Mouse (Mus musculus) heart, postnatal 4 days (tissue): ENCODE results near the gene Hs6st1. TPM values are rescaled to one million over a fixed set of nuclear protein-coding genes. Genes with fewer than 3 reads are reported as not detected.

ENCODE experiments used
- DNase-seq: peaks from one replicate; pipeline ENCODE4 v3.0.0; 2021
- total RNA-seq, 2 experiments: library from RNA; stranded (reverse); gene quantifications; 2 replicates each; pipeline ENCODE4 v1.2.3; 2021

Hs6st1 gene
- total RNA-seq, 2 experiments from 2014 or later, result 30.0 to 33.3 TPM

DNA sequence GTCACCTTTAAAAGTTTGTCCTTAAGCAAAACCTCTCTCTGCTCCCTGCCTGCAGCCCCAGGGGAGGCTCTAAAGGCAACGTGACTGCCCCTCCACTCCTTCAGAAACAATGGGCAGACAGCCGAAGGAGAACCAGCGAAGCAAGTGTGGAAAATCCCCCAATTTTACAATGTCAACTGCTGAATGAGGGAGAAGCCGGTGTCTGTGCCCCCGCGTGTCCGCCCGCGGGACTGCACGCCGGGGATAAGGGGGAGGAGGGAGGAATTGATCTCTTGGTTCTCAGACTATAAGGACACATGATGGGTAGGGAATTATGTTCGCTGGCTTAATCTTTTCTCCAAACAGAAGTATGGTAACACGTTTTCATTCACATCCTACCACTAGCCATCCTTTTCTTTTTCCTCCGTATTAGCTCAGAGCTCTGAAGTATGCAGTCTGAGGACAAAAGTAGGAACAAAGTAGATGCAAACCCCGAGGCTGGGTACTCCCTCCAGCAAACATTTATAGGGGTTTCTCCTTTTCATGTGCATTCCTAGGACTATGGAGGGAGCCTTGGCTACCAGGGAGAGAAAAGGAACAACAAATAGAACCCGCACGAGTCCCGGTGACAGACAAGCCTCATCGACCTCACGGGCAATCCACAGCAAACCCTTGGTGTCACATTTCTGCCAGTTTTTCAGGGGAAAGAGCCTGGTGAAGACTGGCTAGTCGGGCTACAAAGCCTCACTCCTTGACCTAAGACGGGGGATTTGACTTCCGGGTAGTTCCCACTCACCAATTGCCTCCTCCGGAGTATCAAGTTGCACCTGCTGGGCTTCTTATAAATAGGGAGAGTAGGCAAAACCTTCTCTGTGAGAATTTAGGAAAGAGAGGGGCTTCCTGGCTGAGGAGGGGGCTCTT is 3.1 kb upstream of the Hs6st1 start:
- peak; percentile 96 for DNase-seq

DNA sequence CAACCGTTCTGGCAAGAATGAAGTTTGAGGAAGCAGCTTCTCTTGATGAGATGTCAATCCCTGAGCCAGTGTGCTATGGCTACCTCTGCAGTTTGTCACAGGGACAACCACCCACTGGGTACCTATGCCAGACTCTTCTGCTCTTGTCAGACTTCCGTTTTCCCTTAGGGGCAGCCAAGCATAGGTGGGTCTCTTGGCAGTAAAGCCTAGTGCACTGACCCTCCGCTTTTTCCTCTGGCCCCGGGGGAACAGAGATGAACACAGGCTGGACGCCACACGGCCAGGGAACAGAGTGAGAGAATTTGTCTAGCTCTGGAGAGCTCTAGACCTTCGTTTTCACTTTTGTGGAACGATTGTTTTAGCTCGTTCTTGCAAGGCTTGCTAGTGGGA is 2.4 kb upstream of the Hs6st1 start:
- DNase-seq, result no peak

DNA sequence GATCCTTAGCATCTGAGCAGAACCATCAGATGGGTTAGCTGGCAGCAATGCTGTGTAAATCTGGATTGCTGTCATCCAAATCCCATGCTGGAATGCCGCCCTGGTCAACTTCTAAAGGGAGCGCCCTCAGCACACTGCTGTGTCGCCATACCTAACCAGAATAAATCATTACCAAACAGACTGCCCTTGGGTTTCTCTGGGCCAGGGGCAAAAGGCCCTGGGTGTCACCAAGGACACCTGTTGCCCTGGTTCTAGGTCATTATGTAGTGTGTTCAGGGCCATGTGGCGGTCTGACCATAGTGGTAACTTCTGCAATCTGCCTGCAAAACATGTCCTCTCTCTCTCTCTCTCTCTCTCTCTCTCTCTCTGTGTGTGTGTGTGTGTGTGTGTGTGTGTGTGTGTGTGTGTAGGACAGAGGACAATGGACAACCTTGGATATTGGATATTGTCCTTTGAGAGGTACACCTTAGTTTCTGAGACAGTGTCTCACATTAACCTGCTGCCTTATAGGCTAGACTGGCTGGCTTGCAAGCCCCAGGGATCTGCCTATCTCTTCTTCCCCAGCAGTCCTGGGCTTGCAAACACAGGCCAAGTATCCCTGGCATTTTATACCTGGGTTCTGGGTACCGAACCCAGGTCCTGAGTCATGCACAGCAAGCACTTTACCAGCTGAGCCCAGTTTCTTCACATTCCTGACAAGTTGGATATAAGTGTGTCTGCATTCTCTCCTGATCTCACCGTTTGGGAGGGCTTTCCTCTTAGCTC is 1.8 kb upstream of the Hs6st1 start:
- DNase-seq, result peak; percentile 4

DNA sequence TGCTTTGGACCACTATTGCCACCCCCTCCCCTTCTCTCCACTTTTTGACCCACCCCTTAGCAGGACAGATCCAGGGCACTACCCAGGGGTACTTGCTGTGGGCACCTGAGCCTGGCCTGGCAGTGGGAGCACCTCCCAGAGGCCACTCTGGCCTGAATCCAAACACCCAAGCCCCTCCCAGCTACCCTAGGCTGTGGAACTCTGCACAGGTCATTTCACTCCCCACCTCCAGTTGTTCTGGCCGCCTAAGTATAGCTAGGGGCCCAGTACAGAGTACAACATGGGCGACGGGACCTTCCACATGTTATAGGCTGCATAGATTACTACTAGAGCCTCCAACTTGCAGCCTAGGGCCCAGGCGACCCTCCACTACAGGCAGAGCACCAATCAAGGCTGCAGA is 999 bp upstream of the Hs6st1 start:
- peak; percentile 18 for DNase-seq

DNA sequence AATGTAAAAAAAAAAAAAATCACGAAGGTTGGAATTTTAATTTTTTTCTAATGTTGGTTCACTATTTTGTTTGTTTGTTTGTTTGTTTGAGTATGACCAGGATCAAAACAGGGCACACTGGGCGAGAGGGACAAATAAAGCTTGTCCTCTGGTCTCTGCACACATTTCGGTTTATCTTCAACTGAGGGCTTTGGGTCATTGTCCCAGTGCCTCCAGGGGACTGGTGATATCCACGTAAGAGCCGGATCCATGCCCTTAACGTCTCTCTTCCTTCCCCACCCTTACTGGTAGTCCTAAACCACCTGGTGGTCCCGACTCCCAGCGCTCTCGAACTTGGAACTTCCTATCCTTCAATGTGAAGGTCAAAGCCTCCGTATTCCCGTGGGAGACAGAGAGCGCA is 589 bp upstream of the Hs6st1 start:
- no peak for DNase-seq

DNA sequence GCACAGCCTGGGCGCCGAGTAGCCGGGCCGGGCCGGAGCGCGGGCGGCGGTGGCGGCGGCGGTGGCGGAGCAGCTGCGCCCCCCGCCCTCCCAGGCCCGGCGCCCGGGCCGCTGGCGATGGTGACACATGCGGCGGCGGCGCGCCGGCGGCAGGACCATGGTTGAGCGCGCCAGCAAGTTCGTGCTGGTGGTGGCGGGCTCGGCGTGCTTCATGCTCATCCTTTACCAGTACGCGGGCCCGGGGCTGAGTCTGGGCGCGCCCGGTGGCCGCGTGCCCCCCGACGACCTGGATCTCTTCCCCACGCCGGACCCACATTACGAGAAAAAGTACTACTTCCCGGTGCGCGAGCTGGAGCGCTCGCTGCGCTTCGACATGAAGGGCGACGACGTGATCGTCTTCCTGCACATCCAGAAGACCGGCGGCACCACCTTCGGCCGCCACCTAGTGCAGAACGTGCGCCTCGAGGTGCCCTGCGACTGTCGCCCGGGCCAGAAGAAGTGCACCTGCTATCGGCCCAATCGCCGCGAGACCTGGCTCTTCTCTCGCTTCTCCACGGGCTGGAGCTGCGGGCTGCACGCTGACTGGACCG is 426 bp downstream of the Hs6st1 start:
- DNase-seq, result peak; percentile 32

DNA sequence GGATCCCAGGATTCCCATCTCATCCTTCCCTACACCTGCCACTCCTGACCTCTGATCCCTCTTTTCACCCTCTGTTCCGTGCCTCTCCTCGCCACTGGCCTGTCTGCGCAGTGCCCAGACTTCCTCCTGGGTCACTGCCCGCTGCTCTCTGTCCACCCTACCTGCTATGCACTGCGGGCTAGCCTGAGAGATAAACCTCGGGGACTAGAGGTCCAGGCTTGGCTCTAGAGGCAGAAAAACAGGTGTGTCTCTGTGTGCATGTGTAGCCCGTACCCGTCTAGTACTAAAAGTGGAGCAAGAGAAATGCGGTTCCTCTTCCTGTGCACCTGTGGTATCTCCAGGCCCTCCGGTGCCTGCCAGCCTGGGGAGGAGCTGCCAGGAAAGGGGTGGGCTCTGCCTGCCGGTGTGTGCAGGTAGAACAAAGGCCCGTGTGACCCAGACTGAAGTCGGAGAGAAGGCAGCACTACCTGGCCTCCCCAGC is 1.1 kb downstream of the Hs6st1 start:
- DNase-seq, result peak; percentile 14

DNA sequence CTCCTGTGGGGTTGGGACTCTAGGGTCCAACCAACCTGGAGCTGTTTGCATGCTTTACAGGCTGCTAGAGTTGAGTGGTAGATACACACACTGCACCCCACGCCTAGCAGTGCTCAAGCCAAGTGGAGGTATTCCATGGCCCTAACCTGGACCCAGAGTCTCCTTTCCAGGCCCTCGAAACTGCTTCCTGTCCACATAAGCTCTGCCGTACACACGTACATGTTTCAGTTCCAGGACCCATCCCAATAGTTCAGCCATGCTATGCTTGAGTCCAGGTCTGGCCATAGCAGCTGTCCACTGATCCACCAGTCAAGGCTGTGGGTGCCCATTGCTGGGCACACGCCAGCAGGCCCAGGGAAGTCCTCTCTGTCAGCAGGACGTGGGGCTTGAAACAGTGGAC is 2.0 kb downstream of the Hs6st1 start:
- no peak for DNase-seq

DNA sequence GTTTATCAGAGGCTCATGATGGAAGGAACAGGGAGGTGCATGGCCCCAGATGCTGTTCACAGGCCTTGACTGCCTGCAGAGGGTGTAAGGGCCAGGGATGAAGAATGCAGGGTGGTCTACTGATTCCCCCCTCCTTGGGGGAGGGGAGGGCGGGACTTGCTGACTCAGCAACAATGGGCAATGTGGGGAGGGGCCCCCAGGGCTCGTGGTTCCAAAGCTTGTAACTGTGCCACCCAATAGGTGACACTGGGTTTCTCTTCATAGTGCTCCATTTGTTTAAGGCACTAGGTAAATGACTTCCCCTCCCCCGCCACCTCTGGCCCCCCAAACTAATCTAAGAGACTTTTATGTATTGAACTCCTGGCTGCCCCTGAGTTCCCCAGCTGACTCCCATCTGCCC is 2.5 kb downstream of the Hs6st1 start:
- no peak for DNase-seq

DNA sequence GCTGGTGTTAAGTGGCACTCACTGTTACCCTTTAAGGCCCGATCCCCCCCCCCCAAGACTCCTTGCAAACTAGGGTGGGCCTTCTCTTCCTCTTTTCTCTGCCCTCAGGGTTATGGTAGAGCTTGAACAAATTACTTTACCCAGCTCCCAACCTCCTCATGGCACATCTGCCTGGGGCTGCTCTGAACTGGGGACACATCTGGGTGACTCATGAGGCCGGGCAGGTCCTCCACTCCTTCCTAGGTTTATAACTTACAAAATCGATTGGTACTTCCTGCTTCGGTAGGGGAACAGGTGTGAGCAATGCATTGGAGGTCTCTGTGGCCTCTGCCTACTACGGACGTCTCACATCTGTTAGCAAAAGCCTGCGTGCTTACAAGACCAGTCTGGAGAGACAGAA is 3.0 kb downstream of the Hs6st1 start:
- DNase-seq, result no peak

DNA sequence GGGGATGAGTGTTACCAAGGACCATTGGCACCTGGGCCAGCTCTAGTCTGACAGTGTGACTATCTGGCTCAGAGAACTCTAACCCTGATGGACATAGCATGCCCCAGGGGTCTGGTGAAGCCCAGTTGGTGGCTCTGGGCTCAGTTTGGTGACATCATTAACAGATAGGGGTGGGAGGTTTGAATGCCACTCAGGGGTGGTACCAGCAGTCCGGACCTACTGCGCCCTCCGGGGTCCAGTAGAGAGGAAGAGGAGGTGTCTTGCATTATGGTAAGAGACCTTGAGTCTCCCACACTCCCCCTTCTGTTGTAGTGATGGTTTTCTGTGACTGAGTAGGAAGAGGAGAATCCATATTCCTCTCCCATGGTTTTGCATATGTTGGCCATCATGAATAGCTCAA is 3.4 kb downstream of the Hs6st1 start:
- DNase-seq, result no peak

DNA sequence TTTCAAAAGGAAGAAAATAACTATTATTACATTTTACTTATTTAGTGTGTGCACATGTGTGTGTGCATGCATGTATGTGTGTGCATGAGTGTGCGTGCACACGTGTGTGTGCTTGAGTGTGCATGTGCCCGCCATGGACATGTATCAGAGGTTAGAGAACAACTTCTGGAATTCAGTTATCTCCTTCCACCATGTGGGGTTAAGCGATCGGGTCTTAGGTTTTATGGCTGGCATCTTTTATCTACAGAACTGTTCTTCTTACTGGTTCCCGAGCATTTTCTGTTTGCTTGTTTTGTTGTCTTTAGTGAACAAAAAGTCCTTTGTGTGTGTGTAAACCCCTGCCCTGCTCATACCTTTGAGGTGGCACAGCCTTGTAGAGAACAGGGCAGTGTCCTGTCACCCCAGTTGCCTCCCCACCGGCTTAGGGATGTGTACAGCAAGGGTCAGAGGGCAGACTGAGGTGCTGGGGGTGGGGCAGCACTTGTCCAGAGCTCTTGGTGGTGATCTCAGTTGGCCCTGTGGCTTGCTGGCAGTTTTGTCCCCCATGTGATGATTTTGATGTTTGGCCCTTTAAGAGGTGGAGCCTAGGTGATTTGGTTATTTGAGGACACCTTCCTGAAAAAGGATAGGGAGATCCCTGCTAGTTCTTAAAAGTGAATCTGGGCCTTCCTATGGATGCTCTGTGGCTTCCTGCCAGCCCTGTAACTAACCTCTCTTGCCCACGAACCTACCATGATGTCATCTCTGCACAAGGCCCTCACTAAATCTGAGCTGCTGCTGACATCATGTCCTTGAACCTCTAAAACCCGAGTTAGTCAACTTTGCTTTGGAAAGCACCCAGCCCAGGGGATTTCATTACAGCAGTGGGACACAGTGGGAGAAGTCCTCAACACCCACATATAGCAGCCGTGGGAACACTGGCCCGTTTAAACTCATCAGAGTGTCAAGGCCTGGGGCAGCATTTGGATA is 4.7 kb downstream of the Hs6st1 start:
- no peak for DNase-seq

DNA sequence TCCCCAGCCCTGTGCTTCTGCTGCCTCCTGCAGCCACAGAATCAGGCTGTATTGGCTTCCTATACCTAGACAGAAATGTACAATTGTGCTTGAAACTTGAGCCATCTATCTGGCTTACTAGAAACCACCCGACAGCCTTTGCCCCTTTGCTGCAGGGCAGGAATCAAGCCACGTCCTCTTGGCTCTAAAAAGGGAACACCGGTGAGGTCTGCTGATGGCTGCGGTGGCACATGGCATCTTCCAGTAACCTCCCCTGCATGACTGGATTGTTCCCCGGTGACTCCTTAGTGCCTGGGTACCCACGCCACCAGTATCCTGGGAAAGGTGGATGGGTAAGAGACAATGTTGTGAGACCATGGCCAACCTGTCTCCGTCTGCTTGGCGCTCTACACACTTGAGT is 5.4 kb downstream of the Hs6st1 start:
- DNase-seq, result no peak

DNA sequence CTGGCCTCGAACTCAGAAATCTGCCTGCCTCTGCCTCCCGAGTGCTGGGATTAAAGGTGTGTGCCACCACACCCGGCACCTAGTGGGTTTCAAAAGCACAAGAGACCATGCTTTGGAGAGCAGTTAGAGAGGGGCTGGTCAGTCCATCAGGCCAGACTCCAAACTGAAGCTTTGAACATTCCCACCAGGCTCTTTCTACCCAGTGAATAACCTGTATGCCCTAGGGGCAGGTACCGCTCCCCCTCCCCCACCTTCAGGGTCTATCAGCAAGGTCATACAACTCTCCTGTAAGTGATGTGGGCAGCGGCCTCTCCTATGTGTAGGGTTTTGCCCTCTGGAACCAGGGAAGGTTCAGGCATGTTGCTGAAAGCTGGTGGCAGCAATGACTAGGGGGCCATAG is 6.0 kb downstream of the Hs6st1 start:
- DNase-seq, result no peak

DNA sequence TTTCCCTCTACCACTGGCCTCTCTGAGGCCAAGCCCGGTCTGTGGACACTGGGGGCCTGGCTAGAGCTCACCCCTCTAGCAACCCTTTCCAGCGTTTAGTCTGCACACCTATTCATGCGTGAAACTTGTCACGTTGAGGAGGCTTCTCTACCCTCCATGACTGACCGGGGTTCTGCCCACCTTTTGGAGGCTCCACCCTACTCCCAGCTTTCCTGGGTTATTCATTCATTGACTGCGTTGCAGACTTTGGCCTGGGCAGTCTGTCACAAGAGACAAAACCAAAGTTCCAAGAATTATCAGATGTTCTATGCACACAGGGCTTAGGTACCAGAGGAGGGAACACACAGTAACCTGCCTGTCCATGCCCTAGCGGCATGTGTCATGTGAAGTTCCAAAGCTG is 6.8 kb downstream of the Hs6st1 start:
- DNase-seq, result no peak

DNA sequence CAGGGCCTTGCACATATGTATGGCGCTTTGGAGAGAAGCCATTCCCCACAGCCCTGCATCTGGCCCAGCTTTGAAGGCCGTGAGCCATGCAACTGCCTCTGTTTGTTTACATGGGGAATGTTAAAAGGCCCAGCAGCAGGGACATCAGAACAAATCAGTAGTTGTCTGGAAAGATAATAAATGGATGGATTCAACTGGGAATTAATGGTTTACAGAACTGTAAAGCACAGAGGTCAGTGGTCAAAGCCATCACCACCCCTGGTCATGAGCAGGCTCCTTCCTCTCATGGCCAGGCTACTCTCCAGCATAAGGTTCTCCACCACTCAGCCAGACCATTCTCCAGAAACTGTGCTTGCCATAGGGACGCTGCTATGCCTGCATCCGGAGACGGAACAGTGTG is 7.5 kb downstream of the Hs6st1 start:
- DNase-seq, result no peak

DNA sequence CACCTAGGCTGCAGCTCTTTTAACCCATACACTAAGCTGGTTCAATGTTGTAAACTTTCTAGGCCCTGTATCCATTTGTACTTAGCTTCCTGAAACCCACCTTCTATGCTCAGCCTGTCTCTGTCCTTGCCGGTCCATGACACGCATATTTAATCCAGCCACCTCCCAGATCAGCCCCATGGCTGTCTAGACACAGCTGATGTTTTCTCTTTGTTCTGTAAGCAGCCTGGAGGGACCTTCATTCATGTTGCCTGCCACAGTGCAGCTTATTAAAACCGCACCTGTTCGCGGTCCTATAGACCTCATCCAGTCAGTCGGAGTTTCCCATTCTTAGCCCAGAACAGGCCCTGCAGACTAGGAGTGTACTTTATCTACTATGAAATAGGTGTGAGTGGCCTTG is 8.9 kb downstream of the Hs6st1 start:
- DNase-seq, result no peak

DNA sequence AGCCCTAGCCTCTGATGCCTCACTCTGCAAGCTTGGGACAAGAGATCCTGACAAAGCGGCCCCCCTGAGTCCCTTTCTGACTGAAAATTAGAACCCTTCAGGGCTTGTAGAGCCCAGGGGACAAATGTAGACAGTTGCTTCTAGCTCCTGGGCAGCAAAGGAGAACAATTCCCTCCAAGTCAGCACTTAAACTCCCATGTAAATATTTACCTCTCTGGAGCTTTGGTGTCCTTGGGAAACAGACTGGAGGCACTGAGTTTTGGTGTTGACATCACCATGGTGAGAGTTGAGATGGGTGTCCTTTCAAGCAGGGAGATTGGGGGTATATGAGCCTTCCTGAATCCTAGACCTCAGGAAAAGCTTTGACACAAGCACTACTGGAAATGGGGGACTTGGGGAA is 10.1 kb downstream of the Hs6st1 start:
- DNase-seq, result no peak

DNA sequence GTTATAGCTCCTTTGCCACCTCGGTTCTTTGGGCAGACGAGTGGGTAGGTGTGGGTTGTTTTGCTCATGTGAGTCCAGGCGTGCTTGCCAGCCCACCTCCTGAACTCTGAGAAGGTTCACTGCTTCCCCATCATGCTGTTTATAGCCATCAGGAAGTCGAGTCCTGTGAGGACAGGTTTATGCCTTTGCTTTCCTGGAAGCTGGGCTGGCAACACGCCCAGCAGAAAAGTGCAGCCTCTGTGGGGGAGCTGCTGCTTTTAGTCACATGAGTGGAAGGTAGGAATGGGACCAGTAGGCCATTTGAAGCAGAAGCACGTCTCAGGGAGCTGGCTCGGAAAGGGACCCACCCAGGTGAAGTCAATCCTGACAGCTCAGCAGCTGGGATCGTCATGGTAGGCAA is 11.5 kb downstream of the Hs6st1 start:
- peak; percentile 75 for DNase-seq

DNA sequence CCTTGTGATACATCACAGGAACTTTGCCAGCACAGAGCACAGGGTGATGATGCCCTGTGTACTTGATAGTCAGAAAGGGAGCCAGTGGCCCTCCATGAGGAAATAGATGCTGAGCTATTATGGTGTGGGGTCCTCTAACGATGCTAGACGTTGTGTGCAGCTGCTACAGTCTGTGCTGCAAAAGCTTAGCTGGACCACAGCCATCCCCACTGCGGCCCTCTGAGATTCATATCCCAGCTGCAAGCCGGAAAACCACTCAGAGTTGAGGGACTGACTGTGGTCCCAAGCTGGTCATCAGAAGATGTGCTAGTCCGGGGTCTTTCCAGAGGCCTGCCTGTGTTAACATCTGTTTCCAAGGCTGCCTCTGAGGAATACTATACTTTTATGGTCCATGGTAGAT is 12.8 kb downstream of the Hs6st1 start:
- no peak for DNase-seq

DNA sequence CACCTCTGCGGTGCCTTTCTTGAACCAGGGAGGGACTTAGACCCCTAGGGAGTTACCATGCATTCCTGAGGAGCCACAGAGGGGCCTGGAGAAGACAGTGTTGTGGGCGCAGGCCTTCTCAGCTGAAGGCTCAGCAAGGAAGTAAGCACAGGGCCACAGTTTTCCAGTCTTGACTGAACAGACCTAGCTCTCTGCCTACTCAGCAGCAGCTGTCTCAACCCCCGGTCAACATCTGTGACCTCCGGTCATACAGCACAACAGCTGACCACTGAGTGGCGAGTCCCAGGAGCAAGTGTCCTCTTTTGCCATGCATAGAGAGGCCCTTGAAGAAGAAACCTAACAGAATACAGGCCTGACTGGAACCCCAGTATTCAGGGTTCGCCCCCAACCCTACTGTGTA is 14.0 kb downstream of the Hs6st1 start:
- no peak for DNase-seq

DNA sequence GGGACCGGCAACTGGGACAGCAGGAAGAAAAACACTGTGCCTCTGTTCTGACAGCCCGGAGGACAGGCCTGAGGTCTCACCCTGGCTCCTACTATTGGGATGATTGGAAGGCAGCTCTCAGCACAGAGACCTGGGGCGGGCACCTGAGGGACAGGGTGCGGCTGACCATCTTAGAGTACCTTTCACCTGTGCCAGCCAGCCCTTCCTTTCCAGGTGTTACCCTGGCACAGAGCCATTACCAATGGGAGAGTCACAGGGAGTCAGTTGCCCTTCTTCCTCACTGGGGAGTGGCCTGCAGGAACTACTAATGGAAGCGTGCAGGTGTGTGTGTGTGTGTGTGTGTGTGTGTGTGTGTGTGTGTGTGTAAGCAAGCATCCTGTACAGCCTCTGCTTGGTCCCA is 15.4 kb downstream of the Hs6st1 start:
- no peak for DNase-seq
